Mouse (Mus musculus): ENCODE data around the gene Trrap.

- TF ChIP-seq CTCF (IDR thresholded peaks at IDR 0.05; ENCODE audit: extremely low read depth, insufficient read length, insufficient replicate concordance, low read depth, low read length) (no peak), POLR2A (IDR thresholded peaks at IDR 0.05; ENCODE audit: low read depth, low read length) (no peak)
Measured at GRCm38 (mm10) chr5:144769067-144769482, 1.5 kb downstream of the Trrap start.

Measured in small intestine, adult 2 months (tissue).